Mouse (Mus musculus) neural tube, embryonic 13.5 days (tissue): ENCODE results near the gene Igsf9b. TPM values are rescaled to one million over a fixed set of nuclear protein-coding genes. Genes with fewer than 3 reads are reported as not detected.

Experiments used
- ATAC-seq: fragments of 200-750 bp; cut with Nextera tagmentation; 2 replicates; pipeline ENCODE4 v1.8.0; 2017; ENCODE audit warnings: low read depth, mild to moderate bottlenecking, moderate TSS enrichment, moderate library complexity
- H3K27ac ChIP-seq: fragments of 300-500 bp; sonication (generic); replicated peaks from 2 replicates; pipeline ENCODE4 v1.5.1; 2015; ENCODE audit warnings: moderate library complexity, mild to moderate bottlenecking, inconsistent platforms
- H3K27me3 ChIP-seq: fragments of 300-500 bp; sonication (generic); 2 replicates; pipeline ENCODE4 v1.6.1; 2015; ENCODE audit warnings: mild to moderate bottlenecking, inconsistent platforms
- H3K36me3 ChIP-seq: fragments of 300-500 bp; sonication (generic); 2 replicates; pipeline ENCODE4 v1.6.1; 2015; ENCODE audit warnings: mild to moderate bottlenecking, inconsistent platforms
- H3K4me1 ChIP-seq: fragments of 300-500 bp; sonication (generic); replicated peaks from 2 replicates; pipeline ENCODE4 v1.6.1; 2015; ENCODE audit warnings: inconsistent platforms
- H3K4me2 ChIP-seq: fragments of 300-500 bp; sonication (generic); 2 replicates; pipeline ENCODE4 v1.6.1; 2015; ENCODE audit warnings: inconsistent platforms, mild to moderate bottlenecking, moderate library complexity
- H3K4me3 ChIP-seq: fragments of 300-500 bp; sonication (generic); 2 replicates; pipeline ENCODE4 v1.5.1; 2015; ENCODE audit warnings: mild to moderate bottlenecking, inconsistent platforms
- H3K9ac ChIP-seq: fragments of 300-500 bp; sonication (generic); 2 replicates; pipeline ENCODE4 v1.6.1; 2015; ENCODE audit warnings: moderate library complexity, mild to moderate bottlenecking, inconsistent platforms
- H3K9me3 ChIP-seq: fragments of 300-500 bp; sonication (generic); 2 replicates; pipeline ENCODE4 v1.6.1; 2016; ENCODE audit warnings: inconsistent platforms
- WGBS: fragments of 180-500 bp; shearing (Covaris S2); methylation state at CpG from one replicate; pipeline ENCODE4 v1.1.7; 2015; 5-methylcytosine and 5-hydroxymethylcytosine counted together
- polyA plus RNA-seq: library from polyadenylated mRNA; unstranded; fragments of >200 nt; fragmentation: Nextera tagmentation; extraction: Ambion mirVana; gene quantifications from 2 replicates; pipeline ENCODE4 v1.2.1, GENCODE M21; 2015

Igsf9b gene
- 12.6 and 14.3 TPM in 2 replicates for polyA plus RNA-seq

GRCm38 (mm10) chr9:27298411-27299285 lies at the start of gene Igsf9b:
Igsf9b (plus strand) TSS chr9:27299204.
- peaks cover 50% of the 10 kb centered on the region for H3K4me1 ChIP-seq
- peak within 1 kb of the TSS; percentile 95 for H3K4me2 ChIP-seq
- H3K9me3 ChIP-seq: no peaks in the 10 kb centered on the region
- peak within 1 kb of the TSS; percentile 77 for H3K27ac ChIP-seq
- peaks cover 59% of the 10 kb centered on the region for H3K27me3 ChIP-seq
- H3K36me3 ChIP-seq: no peaks in the 10 kb centered on the region
- H3K9ac ChIP-seq: peak within 1 kb of the TSS; percentile 79
- H3K4me3 ChIP-seq: peak within 1 kb of the TSS; percentile 81
- peak; percentile 99 for ATAC-seq
- under 1% methylated on average over 40 of the region's 40 CpGs for WGBS

GRCm38 (mm10) chr9:27252034-27252714 lies 46.8 kb upstream of the Igsf9b start:
- no peaks in the 10 kb centered on the region for H3K36me3 ChIP-seq
- no peak overlapping the region for H3K4me3 ChIP-seq
- H3K27me3 ChIP-seq: no peaks in the 10 kb centered on the region
- no peak overlapping the region for H3K9ac ChIP-seq
- 68% methylated on average over 7 of the region's 7 CpGs for WGBS
- no peak overlapping the region for H3K27ac ChIP-seq
- no peak overlapping the region for H3K4me2 ChIP-seq
- ATAC-seq: no peak
- H3K9me3 ChIP-seq: no peaks in the 10 kb centered on the region
- no peaks in the 10 kb centered on the region for H3K4me1 ChIP-seq

GRCm38 (mm10) chr9:27256454-27256853 lies 42.5 kb upstream of the Igsf9b start:
- no peaks in the 10 kb centered on the region for H3K27me3 ChIP-seq
- ATAC-seq: 0 out of 2 replicates have a peak, but pooled peaks have one; percentile 36
- 78% methylated on average over 6 of the region's 6 CpGs for WGBS
- H3K36me3 ChIP-seq: no peaks in the 10 kb centered on the region
- H3K4me2 ChIP-seq: no peak overlapping the region
- no peak overlapping the region for H3K27ac ChIP-seq
- no peaks in the 10 kb centered on the region for H3K4me1 ChIP-seq
- no peak overlapping the region for H3K9ac ChIP-seq
- no peaks in the 10 kb centered on the region for H3K9me3 ChIP-seq
- H3K4me3 ChIP-seq: no peak overlapping the region

GRCm38 (mm10) chr9:27260378-27260947 lies 38.5 kb upstream of the Igsf9b start:
- Histone ChIP-seq H3K4me1 (no peaks in the 10 kb centered on the region), H3K27me3 (no peaks in the 10 kb centered on the region), H3K9ac (no peak overlapping the region), H3K4me2 (no peak overlapping the region), H3K4me3 (no peak overlapping the region), H3K36me3 (no peaks in the 10 kb centered on the region), H3K27ac (no peak overlapping the region), H3K9me3 (no peaks in the 10 kb centered on the region)
- ATAC-seq: no peak
- whole genome bisulfite sequencing: 85% methylated on average over 3 of the region's 3 CpGs

- H3K9ac ChIP-seq: no peak overlapping the region
- H3K27me3 ChIP-seq: no peaks in the 10 kb centered on the region
- H3K4me2 ChIP-seq: no peak overlapping the region
- H3K9me3 ChIP-seq: no peaks in the 10 kb centered on the region
- H3K4me1 ChIP-seq: no peaks in the 10 kb centered on the region
- WGBS: 65% methylated on average over 2 of the region's 2 CpGs
- no peak for ATAC-seq
- no peak overlapping the region for H3K4me3 ChIP-seq
- no peak overlapping the region for H3K27ac ChIP-seq
- no peaks in the 10 kb centered on the region for H3K36me3 ChIP-seq
These were observed 37.1 kb upstream of the Igsf9b start for GRCm38 (mm10) chr9:27261905-27262304.

- ATAC-seq: no peak
- no peaks in the 10 kb centered on the region for H3K4me1 ChIP-seq
- no peaks in the 10 kb centered on the region for H3K9me3 ChIP-seq
- H3K9ac ChIP-seq: no peak overlapping the region
- H3K36me3 ChIP-seq: no peaks in the 10 kb centered on the region
- WGBS: 54% methylated on average over 3 of the region's 3 CpGs
- H3K4me3 ChIP-seq: no peak overlapping the region
- H3K4me2 ChIP-seq: no peak overlapping the region
- no peaks in the 10 kb centered on the region for H3K27me3 ChIP-seq
- no peak overlapping the region for H3K27ac ChIP-seq
These were observed 34.0 kb upstream of the Igsf9b start for GRCm38 (mm10) chr9:27265009-27265408.

GRCm38 (mm10) chr9:27267878-27268277 lies 31.1 kb upstream of the Igsf9b start:
- Histone ChIP-seq H3K36me3 (no peaks in the 10 kb centered on the region), H3K4me2 (no peak overlapping the region), H3K9me3 (no peaks in the 10 kb centered on the region), H3K27ac (no peak overlapping the region), H3K27me3 (no peaks in the 10 kb centered on the region), H3K4me1 (no peaks in the 10 kb centered on the region), H3K4me3 (no peak overlapping the region), H3K9ac (no peak overlapping the region)
- no peak for ATAC-seq
- WGBS: 88% methylated on average over 5 of the region's 5 CpGs

GRCm38 (mm10) chr9:27268493-27268892 lies 30.5 kb upstream of the Igsf9b start:
- Histone ChIP-seq H3K27ac (no peak overlapping the region), H3K9me3 (no peaks in the 10 kb centered on the region), H3K4me1 (no peaks in the 10 kb centered on the region), H3K4me2 (no peak overlapping the region), H3K27me3 (no peaks in the 10 kb centered on the region), H3K36me3 (no peaks in the 10 kb centered on the region), H3K9ac (no peak overlapping the region), H3K4me3 (no peak overlapping the region)
- WGBS: 87% methylated on average over 4 of the region's 4 CpGs
- no peak for ATAC-seq

- Histone ChIP-seq H3K36me3 (no peaks in the 10 kb centered on the region), H3K27me3 (no peaks in the 10 kb centered on the region), H3K4me1 (no peaks in the 10 kb centered on the region), H3K4me3 (no peak overlapping the region), H3K27ac (no peak overlapping the region), H3K9me3 (no peaks in the 10 kb centered on the region), H3K9ac (no peak overlapping the region), H3K4me2 (no peak overlapping the region)
- WGBS: 61% methylated on average over 4 of the region's 4 CpGs
- no peak for ATAC-seq
These were observed 29.7 kb upstream of the Igsf9b start for GRCm38 (mm10) chr9:27269322-27269721.

- Histone ChIP-seq H3K4me3 (no peak overlapping the region), H3K9ac (no peak overlapping the region), H3K9me3 (no peaks in the 10 kb centered on the region), H3K4me1 (no peaks in the 10 kb centered on the region), H3K4me2 (no peak overlapping the region), H3K36me3 (no peaks in the 10 kb centered on the region), H3K27ac (no peak overlapping the region), H3K27me3 (no peaks in the 10 kb centered on the region)
- no peak for ATAC-seq
- 95% methylated on average over 2 of the region's 2 CpGs for WGBS
These were observed 29.1 kb upstream of the Igsf9b start for GRCm38 (mm10) chr9:27269904-27270303.

GRCm38 (mm10) chr9:27271899-27272298 lies 27.1 kb upstream of the Igsf9b start:
- no peak overlapping the region for H3K4me2 ChIP-seq
- no peaks in the 10 kb centered on the region for H3K36me3 ChIP-seq
- no peaks in the 10 kb centered on the region; the same call in 1 of the 2 replicates for H3K27me3 ChIP-seq
- no peaks in the 10 kb centered on the region for H3K4me1 ChIP-seq
- no peak overlapping the region for H3K27ac ChIP-seq
- no peaks in the 10 kb centered on the region for H3K9me3 ChIP-seq
- no peak overlapping the region for H3K9ac ChIP-seq
- 90% methylated on average over 2 of the region's 2 CpGs for WGBS
- no peak for ATAC-seq
- H3K4me3 ChIP-seq: no peak overlapping the region

- 90% methylated on average over 1 of the region's 1 CpGs for WGBS
- Histone ChIP-seq H3K4me1 (no peaks in the 10 kb centered on the region), H3K4me2 (no peak overlapping the region), H3K9me3 (no peaks in the 10 kb centered on the region), H3K9ac (no peak overlapping the region), H3K4me3 (no peak overlapping the region), H3K36me3 (no peaks in the 10 kb centered on the region), H3K27ac (no peak overlapping the region), H3K27me3 (no peaks in the 10 kb centered on the region; the same call in 1 of the 2 replicates)
- ATAC-seq: no peak
These were observed 26.1 kb upstream of the Igsf9b start for GRCm38 (mm10) chr9:27272858-27273257.
